Mouse (Mus musculus): Measurements from ENCODE around the gene Phf20.
A peak's percentile ranks its signal among the peaks of the same experiment; 100 is the strongest.
"Not testable (repeated sequence)": the region's sequence is repeated elsewhere in the genome, so short reads cannot be mapped to it uniquely, and the experiment has no call there.

Gene Phf20

GRCm38 (mm10) chr2:156201486-156201885, 5.2 kb downstream of the Phf20 start:
- DNase-seq, result no peak

GRCm38 (mm10) chr2:156202848-156203437, 6.7 kb downstream of the Phf20 start:
- peak; percentile 45 for DNase-seq

DNA sequence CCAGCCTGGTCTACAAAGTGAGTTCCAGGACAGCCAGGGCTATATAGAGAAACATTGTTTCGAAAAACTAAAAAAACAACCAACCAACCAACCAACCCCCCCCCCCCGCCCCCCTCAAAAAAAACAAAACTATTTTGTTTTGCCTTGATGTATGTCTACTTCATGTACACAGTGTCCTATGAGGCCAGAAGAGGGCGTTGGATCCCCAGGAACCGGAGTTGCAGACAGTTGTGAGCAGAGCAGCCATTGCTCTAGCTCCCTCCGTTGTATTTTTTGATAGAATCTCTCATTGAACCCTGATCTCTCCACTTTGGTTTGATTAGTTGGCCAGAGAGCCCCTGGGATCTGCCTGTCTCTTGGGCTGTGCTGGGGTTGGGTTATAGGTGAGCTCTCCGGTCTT, 7.7 kb downstream of the Phf20 start:
- no peak for DNase-seq

DNA sequence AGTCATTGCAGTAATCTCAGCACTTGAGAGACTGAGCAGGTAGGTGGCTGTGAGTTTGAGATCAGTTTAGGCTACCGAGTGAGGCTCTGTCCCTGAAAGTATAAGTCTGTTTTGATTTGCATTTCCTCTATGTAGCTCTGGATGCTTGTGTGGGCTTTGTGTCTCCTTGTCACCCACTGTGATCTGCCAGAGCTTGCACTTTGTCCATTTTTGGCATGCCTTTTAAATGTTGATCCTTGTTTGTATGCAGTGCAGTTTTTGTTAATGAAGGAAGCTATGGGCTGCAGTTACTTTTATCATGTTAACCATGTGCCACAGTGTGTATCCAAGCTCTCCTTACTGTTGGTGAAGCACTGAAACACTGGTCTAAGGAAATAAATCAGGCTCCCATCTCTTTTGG, 21.5 kb downstream of the Phf20 start:
- no peak for DNase-seq

DNA sequence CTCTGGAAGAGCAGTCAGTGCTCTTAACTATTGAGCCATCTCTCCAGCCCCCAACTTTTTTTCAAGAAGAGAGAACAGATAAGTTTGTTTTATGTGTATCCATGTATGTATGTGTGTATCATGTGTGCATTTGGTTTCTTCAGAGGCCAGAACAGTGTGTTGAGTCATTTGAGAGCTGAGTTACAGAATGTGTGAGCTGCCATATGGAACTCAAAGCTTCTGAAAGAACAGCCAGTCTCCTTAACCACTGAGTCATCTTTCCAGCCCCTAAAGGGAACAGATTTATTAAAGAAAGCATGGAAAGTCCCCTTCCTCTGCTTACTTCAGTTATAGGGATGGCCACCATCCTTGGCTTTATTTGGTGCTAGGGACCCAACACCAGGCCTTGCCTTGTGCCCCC, 25.8 kb downstream of the Phf20 start:
- no peak for DNase-seq

DNA sequence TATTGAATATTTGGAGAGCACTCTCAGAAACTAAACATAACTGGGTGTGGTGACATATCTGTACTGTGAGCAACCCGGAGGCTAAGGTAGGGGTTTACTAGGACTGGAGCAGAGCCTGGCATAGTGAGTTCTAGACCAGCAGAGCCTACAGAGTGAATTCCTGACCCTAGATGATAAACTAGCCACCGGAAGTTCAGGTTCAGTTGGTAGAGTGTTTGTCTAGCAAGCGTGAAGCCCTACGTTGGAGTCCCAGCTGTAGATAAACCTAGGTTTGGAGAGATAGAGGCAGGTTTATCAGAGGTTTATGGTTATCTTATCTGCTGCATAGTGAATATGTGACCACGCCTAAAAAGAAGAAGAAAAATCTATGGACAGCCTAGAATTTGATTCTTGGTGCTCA, 27.8 kb downstream of the Phf20 start:
- no peak for DNase-seq

GRCm38 (mm10) chr2:156227689-156228088, 31.4 kb downstream of the Phf20 start:
- DNase-seq, result no peak

DNA sequence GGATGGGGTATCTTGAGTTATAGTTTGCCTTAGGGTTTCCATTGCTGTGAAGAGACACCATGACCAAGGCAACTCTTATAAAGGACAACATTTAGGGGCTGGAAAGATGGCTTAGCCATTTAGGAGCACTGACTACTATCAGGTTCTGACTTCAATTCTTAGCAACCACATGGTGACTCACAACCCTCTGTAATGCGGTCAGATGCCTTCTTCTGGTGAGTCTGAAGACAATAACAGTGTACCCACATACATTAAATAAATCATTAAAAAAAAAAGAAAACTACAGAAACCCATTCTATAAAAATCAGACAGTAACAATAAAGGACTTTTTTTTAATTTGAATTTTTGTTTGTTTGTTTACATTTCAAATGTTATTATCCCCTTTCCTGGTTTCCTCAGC, 32.9 kb downstream of the Phf20 start:
- DNase-seq, result no peak

DNA sequence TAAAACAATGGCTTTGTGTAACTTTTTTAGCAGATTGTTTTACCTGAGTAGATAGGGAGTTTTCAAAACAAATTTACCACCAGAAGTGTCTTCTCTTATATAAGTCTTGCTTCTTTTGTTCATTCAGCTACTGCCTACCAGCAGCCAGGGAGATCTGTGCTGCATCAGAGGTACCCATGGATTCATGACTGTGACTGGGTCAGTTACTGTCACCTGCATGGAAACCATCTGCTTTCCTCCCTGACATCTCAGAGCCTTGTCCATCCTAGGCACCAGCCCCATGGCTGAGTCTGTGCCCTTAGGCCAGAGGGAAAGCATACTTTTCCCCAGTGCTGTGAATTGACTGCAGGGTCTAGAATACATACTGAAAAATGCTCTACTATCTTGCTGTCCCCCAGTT, 35.1 kb downstream of the Phf20 start:
- DNase-seq, result no peak

- peak; percentile 55 for DNase-seq
Observed at GRCm38 (mm10) chr2:156233275-156233948, 37.1 kb downstream of the Phf20 start.

- not testable (repeated sequence) for DNase-seq
Observed at GRCm38 (mm10) chr2:156234016-156234415, 37.8 kb downstream of the Phf20 start.

GRCm38 (mm10) chr2:156235847-156236246, 39.6 kb downstream of the Phf20 start:
- peak; percentile 57 for DNase-seq

DNA sequence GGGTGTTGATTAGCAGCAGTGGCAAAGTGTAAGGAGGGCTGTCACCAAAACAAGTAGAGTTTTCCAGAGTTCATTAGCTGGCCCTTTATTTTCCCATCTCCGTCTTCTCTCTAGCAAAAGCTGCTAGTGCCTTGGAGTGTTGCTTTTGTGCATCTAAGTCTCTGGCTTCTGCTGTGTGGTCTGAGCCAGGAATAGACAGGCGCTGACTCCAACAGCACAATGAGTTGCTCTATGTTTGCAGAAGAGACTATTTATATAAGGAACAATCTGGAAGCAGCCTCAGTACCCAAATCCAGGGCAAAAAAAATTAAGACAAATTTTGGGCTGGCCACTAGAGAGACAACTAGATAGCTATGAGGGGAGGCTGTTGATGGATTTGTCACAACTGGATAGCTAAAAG, 45.4 kb downstream of the Phf20 start:
- DNase-seq, result no peak

GRCm38 (mm10) chr2:156243011-156243410, 46.7 kb downstream of the Phf20 start:
- DNase-seq, result no peak

DNA sequence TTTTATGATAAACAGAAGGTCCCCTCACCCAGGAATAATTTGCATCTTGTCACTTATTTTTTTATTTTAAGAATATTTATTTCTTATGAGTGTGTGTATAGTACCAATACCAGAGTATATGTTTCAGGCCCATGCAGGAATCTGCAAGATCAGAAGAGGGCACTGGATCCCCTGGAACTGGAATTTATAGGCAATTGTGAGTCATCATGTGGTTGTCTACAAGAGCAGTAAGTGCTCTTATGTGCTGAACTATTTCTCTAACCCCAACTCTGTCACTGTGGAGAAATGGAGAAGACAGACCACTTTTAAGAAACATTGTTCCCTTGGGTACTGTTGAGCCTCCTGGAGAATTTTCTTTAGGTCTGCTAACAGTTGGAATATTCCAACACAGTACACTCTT, 51.3 kb downstream of the Phf20 start:
- DNase-seq, result no peak

- no peak for DNase-seq
Observed at GRCm38 (mm10) chr2:156250761-156251160, 54.5 kb downstream of the Phf20 start.

DNA sequence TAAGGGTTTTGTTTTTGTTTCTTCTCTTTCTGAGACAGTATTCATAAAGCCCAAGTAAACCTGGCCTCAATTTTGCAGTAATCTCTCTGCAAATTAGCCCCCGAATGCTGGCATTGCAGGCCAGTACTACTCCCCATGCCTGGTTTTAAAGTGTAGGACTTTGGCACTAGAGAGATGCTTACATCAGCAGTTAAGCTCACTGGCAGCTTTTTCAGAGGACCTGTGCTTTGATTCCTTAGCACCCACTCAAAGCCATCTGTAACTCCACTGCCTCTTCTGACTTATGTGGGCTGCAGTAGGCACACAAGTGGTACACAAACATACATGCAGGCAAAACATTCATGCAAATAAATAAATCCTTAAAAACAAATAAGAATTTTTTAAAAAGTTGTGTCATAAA, 55.0 kb downstream of the Phf20 start:
- DNase-seq, result no peak

- DNase-seq, result peak; percentile 55
Observed at GRCm38 (mm10) chr2:156257051-156257450, 60.8 kb downstream of the Phf20 start.

GRCm38 (mm10) chr2:156257922-156258761, 61.9 kb downstream of the Phf20 start:
- no peak for DNase-seq

- DNase-seq, result no peak
Observed at GRCm38 (mm10) chr2:156260968-156261367, 64.7 kb downstream of the Phf20 start.

DNA sequence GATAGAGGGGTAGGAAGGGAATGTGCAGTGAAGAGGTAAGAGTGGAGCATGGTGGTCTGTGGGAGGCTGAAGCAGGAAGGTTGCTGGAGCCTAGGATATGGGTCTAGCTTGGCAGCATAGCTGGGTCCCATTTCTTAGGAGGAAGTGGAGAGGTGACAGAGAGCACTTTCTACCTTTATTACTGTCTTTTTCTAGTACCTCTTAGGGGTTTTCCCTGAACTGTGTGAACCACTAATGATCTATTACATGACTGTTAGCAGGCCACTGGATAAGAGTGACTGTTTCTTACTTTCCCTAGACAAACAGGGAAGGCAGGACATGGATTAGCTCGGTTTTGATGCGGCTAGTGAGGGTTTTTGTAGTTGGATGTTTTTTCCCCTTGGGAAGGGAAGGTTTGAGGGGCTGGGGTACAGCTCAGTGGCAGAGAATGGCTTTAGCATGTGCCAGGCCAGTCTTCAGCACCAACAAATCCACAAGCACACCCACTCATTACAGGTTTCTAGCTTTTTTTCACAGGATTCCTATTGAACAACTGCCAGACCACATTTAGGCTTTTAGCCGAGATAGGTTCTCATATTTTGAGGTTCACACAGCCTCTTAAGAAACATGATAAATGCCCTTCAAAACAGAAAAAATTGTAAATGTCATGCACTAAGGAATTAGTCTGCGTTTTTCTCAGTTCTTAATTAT, 67.1 kb downstream of the Phf20 start:
- DNase-seq, result no peak

DNA sequence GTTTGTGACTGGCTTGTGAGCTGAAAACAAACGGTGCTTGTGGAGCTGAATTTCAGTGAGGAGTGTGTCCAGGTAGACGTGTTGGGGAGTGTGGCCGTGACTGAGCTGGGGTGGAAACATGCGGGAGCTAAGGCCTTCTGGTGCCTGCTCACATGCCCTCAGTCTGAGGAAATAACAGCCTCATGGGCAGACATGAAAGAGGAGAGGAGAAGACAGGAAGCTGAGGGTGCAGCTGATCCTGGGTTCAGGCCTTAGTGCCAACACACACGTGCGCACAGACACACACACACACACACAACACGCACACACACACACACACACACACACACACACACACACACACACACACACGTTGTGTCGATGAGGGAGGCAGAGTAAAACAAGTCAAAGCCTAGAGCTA, 71.4 kb downstream of the Phf20 start:
- no peak for DNase-seq

- DNase-seq, result no peak
Observed at GRCm38 (mm10) chr2:156272553-156272952, 76.3 kb downstream of the Phf20 start.

Measured in right cerebral cortex, postnatal 4 days (tissue).